Mouse (Mus musculus) central nervous system, embryonic 18 days (tissue): ENCODE measurements around the gene Hsd3b4. TPM values are rescaled to one million over a fixed set of nuclear protein-coding genes. Genes with fewer than 3 reads are reported as not detected.

ENCODE experiments used
- polyA plus RNA-seq: library from polyadenylated mRNA; depleted of rRNA; stranded (reverse); fragments of >200 nt; gene quantifications from 2 replicates; pipeline ENCODE4 v1.2.3, GENCODE M21; 2012; rRNA removed

The Hsd3b4 gene
- polyA plus RNA-seq, result not detected in 2 replicates

GRCm38 (mm10) chr3:98510414-98510813 is at the start of gene Hsd3b4:
Hsd3b4 (minus strand) TSS chr3:98510514.

GRCm38 (mm10) chr3:98457026-98457425 is 53.3 kb downstream of the Hsd3b4 start, which contains the start of gene Gm4450:
Gm4450 (minus strand) TSS chr3:98457126.

Other genes starting within 250 kb of the Hsd3b4 start
- gene Hmgcs2, start 230.1 kb downstream of the Hsd3b4 start, polyA plus RNA-seq, result 7.5 and 9.3 TPM in 2 replicates
- gene Phgdh, start 170.5 kb downstream of the Hsd3b4 start, polyA plus RNA-seq, result 91.6 and 110 TPM in 2 replicates
- gene Zfp697, start 128.1 kb downstream of the Hsd3b4 start, polyA plus RNA-seq, result 17.9 and 19.3 TPM in 2 replicates
- gene Gm4450, start 53.4 kb downstream of the Hsd3b4 start, polyA plus RNA-seq, result not detected in 2 replicates
- gene Gm10681, start 78.3 kb upstream of the Hsd3b4 start, polyA plus RNA-seq, result not detected in 2 replicates
- not detected in 2 replicates for gene Hsd3b5, start 119.7 kb upstream of the Hsd3b4 start, polyA plus RNA-seq
- 0.07 and 0.08 TPM in 2 replicates for gene Hsd3b2, start 214.0 kb upstream of the Hsd3b4 start, polyA plus RNA-seq